In the genomic region with DNA sequence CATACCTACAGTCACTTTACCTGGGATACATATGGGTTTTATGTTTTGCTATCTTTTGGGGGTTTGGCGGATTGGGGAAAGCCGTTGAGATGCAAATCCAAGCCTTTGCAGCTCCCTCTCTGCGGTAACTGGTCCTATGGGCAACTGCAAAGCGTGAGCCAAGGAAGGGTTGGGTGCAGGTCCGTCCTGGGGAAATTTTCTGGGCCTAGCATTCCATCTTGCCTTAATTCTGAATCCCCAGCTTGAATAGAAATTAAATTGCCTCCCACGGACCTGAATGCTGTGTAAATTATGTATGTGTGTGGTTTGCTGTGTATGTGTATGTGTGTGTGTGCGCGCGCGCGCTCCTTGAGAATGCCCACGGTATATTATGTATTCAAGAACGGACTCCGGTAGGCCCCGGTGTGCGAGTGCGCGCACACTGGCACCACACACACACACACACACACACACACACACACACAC, we compare ENCODE assay signal across 8 mouse cellular contexts. TPM values are rescaled to one million over a fixed set of nuclear protein-coding genes. Genes with fewer than 3 reads are reported as not detected.
DNase-seq lines count a peak whose midpoint lies in the region; ATAC-seq lines count a peak whose summit lies in the region.

No protein-coding gene starts in this region.

- peaks cover 41% of the 10 kb centered on the region for H3K4me1 ChIP-seq in megakaryocyte, embryonic 14.5 days
- H3K4me1 ChIP-seq in neural tube, embryonic 15.5 days, result peaks cover 64% of the 10 kb centered on the region

- 2% methylated on average over 18 of the region's 18 CpGs for WGBS in neural tube, embryonic 15.5 days

- peak overlapping the region; percentile 89 for H3K4me3 ChIP-seq in megakaryocyte, embryonic 14.5 days (replicated peaks)
- H3K4me3 ChIP-seq in neural tube, embryonic 15.5 days (replicated peaks), result peak overlapping the region; percentile 64

- H3K27ac ChIP-seq in neural tube, embryonic 15.5 days (replicated peaks), result peak overlapping the region; percentile 90

- no peak for ATAC-seq in megakaryocyte, adult 5-6 weeks (ENCODE audit: poor library complexity, severe bottlenecking)
- ATAC-seq in neural tube, embryonic 15.5 days (ENCODE audit: low FRiP score), result no peak
- ATAC-seq in granulocyte monocyte progenitor cell, adult 5-6 weeks (replicated peaks; ENCODE audit: poor library complexity, severe bottlenecking), result no peak
- no peak for ATAC-seq in cerebellum, adult (ENCODE audit: insufficient number of reproducible peaks, low FRiP score, low TSS enrichment)

- peaks cover 94% of the 10 kb centered on the region for H3K27me3 ChIP-seq in megakaryocyte, embryonic 14.5 days (replicated peaks)
- no peaks in the 10 kb centered on the region; the same call in 1 of the 2 replicates for H3K27me3 ChIP-seq in neural tube, embryonic 15.5 days (replicated peaks)

- DNase-seq in embryo, embryonic 10.5 days (ENCODE audit: low spot score), result peak; percentile 49
- DNase-seq in embryo, embryonic 10 days (ENCODE audit: low spot score), result no peak
- DNase-seq in left cerebral cortex, postnatal 36 days (ENCODE audit: low spot score in 2 of 2), result peak; percentile 50 to 55

- peak overlapping the region; percentile 81 for H3K9ac ChIP-seq in neural tube, embryonic 15.5 days (replicated peaks)

- intact Hi-C loops in left cerebral cortex, postnatal 36 days (cut with DNase I), result loop anchor here (5.0 to 10.0 kb wide), 3 partner anchors 222 to 1523 kb away; no protein-coding TSS in a partner anchor

- H3K36me3 ChIP-seq in megakaryocyte, embryonic 14.5 days (replicated peaks; ENCODE audit: low read length), result no peaks in the 10 kb centered on the region
- H3K36me3 ChIP-seq in neural tube, embryonic 15.5 days, result no peaks in the 10 kb centered on the region

- no peaks in the 10 kb centered on the region for H3K9me3 ChIP-seq in megakaryocyte, embryonic 14.5 days
- H3K9me3 ChIP-seq in neural tube, embryonic 15.5 days (replicated peaks), result no peaks in the 10 kb centered on the region

- peak overlapping the region; percentile 97 for H3K4me2 ChIP-seq in neural tube, embryonic 15.5 days

RNA-seq across cellular contexts. Expression of gene Nrp2, which starts 2.5 kb away (rescaled TPM):
- polyA plus RNA-seq in megakaryocyte, embryonic 14.5 days (2012; ENCODE audit: insufficient read depth, low replicate concordance), result 0.39 and 3.2 TPM in 2 replicates
- total RNA-seq in megakaryocyte, adult 5-6 weeks (2015), result 3.5 and 3.9 TPM in 2 replicates
- 5.9 and 6.5 TPM in 2 replicates for total RNA-seq in megakaryocyte, adult 5-6 weeks (2017)
- 10 to 100 TPM; 19.0 to 39.3 TPM for total RNA-seq in left cerebral cortex, postnatal 36 days (2021)
- 33.4 and 35.6 TPM in 2 replicates for polyA plus RNA-seq in neural tube, embryonic 15.5 days (2015; fragmentation: Nextera tagmentation; extraction: Ambion mirVana)
- total RNA-seq in granulocyte monocyte progenitor cell, adult 5-6 weeks (2014; fragmentation: Nextera tagmentation), result 2.1 and 2.5 TPM in 2 replicates
- 2.4 and 3.1 TPM in 2 replicates for total RNA-seq in granulocyte monocyte progenitor cell, adult 5-6 weeks (2017)
